Mouse (Mus musculus): ENCODE data around the gene Plch2.

Gene Plch2

GRCm38 (mm10) chr4:154983767-154984166 is 72.8 kb downstream of the Plch2 start:
- no peak for DNase-seq

- DNase-seq = no peak
Observed at GRCm38 (mm10) chr4:154982247-154983120, 74.1 kb downstream of the Plch2 start.

- DNase-seq = peak; percentile 68
Observed at GRCm38 (mm10) chr4:154981530-154981929, 75.1 kb downstream of the Plch2 start.

DNA sequence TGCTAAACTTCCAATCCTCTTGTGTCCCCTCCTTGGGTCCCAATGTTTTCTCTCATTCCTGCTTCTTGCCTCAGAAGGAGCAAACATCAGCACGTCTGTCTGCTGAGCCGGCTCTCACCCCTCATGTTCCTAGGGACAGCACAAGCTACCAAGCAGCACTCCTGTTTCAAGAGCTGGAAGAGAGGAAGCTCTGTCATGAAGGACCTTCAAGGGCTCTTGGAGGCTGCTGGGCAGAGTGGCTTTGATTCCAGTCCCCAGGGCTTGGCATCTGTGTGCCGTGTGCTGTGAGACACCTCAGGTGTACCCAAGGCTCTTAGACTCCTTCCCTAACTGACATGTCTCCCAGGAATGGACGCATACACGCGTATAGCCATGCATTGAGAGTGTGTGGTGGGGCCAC is 75.5 kb downstream of the Plch2 start:
- no peak for DNase-seq

- DNase-seq = no peak
Observed at GRCm38 (mm10) chr4:154980110-154980509, 76.5 kb downstream of the Plch2 start.

DNA sequence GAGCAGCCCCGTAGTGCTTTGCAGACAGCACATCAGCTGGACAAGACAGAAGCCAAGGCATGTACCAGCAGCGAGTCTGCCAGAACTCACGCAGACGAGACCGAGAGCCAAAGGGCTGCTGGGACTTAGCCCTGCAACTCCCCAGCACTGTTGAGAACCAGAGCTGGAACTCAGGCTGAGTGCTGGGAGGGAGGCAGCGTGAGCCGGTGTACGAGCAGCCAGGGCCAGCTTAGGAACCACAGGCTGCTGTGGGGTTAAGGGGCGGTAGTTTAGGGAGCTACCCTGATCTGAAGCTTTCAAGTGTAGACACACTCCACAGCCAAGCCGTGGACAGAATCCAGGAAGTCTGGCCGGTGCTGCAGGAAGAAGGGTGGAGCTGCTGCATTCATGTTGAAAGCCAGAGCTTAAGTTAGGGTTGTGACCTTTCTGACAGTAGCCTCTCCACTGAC is 82.4 kb downstream of the Plch2 start:
- DNase-seq = peak; percentile 45

- no peak for DNase-seq
Observed at GRCm38 (mm10) chr4:154972546-154972945, 84.0 kb downstream of the Plch2 start.

- peak; percentile 55 for DNase-seq
Observed at GRCm38 (mm10) chr4:154967173-154967572, 89.4 kb downstream of the Plch2 start.

DNA sequence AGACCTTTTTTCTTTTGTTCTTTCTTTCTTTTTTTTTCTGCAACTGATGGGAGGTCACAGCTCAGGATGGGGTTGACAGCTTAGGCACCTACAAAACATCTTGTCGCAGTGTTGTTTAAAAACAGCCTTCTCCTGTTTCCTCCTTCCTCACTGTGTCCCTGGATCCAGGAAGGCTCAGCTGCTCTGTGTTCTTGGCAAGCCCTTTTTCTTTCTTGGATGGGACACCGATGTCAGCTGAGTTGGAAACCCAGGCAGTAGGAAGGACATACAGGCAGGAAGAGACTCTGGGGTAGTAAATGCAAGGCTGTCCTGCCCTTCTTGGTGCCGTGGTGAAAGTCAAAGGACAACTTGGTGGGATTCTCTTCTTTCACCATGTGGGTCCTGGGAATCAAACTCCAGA is 90.7 kb downstream of the Plch2 start:
- no peak for DNase-seq

DNA sequence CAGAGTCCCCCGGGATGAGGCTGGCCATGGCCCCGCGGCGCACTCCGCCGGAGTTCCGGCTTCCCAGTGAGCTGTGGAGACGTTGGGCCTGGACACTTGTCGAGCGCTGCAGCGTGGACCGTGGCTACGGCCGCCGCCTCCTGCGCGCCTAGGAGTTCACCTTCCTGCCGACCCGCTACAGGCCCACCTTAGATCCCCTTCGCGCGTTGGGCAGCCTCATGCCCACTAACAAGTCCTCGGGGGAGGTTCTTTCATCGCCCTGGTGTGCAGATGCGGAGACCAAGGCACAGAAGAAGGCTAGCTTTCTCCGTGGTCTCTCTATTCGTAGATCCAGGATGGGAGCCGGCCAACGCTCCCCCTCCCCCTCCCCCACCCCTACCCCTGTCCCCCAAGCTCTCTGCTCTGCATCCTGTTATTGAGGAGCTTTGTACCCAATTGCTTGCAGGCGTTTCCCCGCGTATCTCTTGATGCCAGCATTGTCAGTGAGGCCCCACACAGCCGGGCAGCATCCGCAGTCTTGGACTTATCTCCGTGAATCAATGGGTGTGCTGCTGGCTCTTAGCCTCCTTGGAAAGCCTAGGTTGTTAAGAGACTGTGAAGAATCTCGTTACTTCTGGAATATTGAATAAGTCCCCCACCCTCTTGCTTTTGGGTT is 91.9 kb downstream of the Plch2 start:
- DNase-seq = no peak

DNA sequence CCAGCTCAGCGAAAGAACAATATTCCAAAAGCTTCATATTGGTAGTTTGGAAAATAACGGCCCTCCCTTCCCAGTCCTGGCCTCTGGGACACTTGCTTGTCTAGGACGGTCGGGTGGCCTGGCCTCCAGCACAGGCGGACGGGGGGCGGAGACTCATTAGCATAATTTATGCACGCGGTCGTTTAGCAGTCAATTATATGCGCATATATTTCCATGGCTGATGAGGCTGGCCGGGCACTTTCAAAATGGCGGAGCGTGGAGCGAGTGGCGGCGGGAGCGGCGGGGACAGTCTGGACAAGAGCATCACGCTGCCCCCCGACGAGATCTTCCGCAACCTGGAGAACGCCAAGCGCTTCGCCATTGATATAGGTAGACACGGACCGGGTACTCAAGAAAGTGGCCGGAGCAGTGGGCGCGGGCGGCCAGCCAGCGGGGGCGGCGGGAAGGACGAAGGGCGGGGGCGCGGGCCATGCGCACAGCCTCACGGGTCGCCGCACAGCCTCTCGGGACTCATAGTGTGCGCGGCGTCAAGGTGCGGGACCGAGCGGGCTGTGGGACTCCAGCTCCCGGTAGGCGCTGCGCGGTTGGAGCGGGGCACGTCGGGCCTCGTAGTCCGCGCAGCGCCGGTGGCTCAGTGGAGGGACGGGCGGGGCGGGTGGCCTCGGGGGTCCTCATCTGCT is 92.5 kb downstream of the Plch2 start, which contains the start of gene Pank4:
TSS of gene Pank4 (plus strand) at position 223 of the 680 bp plus-strand sequence.
- DNase-seq = peak; percentile 95

- no peak for DNase-seq
Observed at GRCm38 (mm10) chr4:154963190-154963836, 93.3 kb downstream of the Plch2 start.

DNA sequence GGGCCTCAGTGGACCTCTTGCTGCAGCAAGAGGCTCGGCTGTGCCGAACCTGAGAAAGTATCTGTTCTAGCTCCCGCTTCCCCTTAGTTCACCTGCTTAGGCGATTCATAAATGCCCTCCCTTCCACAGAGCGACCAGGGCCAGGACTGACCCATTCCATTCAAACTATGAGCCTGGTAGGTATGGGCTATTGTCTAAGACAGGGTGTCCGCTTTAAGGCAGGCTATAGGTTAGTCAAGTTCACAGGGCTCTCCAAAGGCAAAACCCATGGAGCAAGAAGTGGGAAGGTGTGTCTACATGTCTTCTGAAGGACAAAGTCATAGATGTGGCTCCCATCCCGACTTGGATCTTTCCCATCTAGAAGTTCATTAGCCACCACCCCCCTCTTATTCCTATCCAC is 93.9 kb downstream of the Plch2 start:
- DNase-seq = no peak

DNA sequence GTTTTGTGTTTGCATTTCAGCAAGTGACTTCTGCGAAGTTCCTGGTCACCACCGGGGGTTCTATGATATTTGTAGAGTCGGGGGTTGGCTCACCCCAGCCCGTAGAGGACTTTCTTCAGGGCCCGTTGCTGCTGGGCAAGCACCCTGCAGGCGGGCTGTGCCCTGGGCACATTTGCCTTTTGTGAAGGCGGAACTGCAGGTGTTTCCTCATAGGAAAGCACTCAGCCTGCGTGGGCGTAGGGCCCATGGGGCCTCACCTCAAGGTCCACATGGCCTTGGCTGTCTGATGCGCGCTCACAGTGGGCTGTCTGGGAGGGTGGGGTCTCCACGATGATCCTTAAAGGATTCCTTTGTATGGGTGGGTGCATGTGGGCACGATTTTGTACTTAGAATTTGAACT is 94.7 kb downstream of the Plch2 start:
- DNase-seq = no peak

- DNase-seq = no peak
Observed at GRCm38 (mm10) chr4:154961226-154961738, 95.3 kb downstream of the Plch2 start.

GRCm38 (mm10) chr4:154960690-154961225 is 95.8 kb downstream of the Plch2 start, which contains the start of gene Hes5:
Gene Hes5, plus strand, starts transcription at chr4:154960923.
- no peak for DNase-seq

DNA sequence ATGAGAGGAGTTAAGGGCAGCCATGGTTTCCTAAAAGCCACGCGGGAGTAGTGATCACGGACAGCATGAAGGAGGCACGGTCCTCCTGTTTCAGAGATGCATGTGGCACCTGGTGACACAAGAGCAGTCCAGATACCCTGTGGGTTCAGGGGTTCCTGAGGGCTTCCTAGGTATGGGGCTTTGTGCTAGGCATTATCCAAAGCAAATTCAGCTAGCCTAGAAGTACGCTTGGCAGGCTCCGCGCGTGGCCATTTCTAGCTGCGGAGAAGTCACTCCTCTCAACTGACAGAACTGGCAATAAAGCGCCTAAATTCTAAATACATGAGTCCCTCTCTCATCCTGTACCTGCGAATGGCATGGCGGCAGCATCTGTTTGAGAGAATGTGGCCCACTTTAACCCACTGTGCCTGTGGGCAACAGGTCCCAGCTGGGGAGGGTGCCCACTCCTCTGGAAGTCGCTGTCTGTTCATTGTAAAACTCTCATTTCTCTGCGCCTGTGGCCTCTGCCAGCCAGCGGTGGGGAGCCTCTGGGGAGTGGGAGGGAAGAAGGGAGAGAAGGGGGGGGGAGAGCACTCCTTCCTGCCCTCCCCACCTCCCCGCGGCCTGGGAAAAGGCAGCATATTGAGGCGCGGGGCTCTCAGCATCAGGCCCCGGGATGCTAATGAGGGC is 96.4 kb downstream of the Plch2 start:
- no peak for DNase-seq

- no peak for DNase-seq
Observed at GRCm38 (mm10) chr4:154958621-154959020, 98.0 kb downstream of the Plch2 start.

GRCm38 (mm10) chr4:154958171-154958570 is 98.4 kb downstream of the Plch2 start:
- DNase-seq = no peak

DNA sequence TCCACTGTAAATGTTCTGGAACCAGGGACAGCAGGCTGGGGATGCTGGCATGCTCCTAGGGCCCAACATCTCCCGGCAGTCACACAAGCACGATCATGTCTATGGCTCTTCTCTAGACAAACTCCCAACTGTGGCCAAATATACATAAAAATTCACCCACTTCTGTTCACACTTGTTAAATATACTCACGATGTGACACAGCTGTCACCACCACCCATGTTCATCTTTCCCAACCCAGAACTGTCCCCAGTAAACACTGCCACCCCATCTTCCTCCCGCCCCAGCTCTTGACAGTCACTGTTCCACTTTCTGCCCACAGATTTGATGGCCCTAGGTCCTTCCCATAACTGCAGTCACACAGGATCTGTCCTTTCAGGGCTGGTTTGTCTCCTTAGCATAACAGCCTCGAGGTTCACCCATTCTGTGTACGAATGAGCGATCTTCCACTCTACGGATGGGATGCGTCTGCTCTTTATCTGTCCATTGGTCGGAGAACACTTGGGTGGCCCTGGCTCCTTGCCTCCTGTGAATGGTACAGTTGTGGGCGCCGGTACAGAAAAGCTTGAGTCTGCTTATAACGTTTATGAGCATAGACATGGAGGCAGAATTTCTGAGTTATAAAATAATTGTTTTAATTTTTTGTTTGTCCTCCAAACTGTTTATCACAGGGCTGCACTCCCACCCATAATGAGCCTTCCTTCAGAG is 99.1 kb downstream of the Plch2 start:
- DNase-seq = no peak

- DNase-seq = no peak
Observed at GRCm38 (mm10) chr4:154956604-154957003, 100.0 kb downstream of the Plch2 start.
